Mouse (Mus musculus): ENCODE results near the gene Cfb.
A peak's percentile ranks its signal among the peaks of the same experiment; 100 is the strongest.
"Not testable (repeated sequence)": the region's sequence is repeated elsewhere in the genome, so short reads cannot be mapped to it uniquely, and the experiment has no call there.

The Cfb gene

GRCm38 (mm10) chr17:34836155-34836855 is 26.0 kb downstream of the Cfb start:
- no peak for DNase-seq

GRCm38 (mm10) chr17:34830776-34831175 is 31.5 kb downstream of the Cfb start:
- not testable (repeated sequence) for DNase-seq

GRCm38 (mm10) chr17:34814818-34815370 is 47.4 kb downstream of the Cfb start:
- no peak for DNase-seq

GRCm38 (mm10) chr17:34813747-34814146 is 48.6 kb downstream of the Cfb start:
- DNase-seq: peak; percentile 15

GRCm38 (mm10) chr17:34811275-34811674 is 51.0 kb downstream of the Cfb start:
- no peak for DNase-seq

GRCm38 (mm10) chr17:34810811-34811210 is 51.5 kb downstream of the Cfb start:
- DNase-seq: not testable (repeated sequence)

- not testable (repeated sequence) for DNase-seq
Observed at GRCm38 (mm10) chr17:34810411-34810810, 51.9 kb downstream of the Cfb start.

GRCm38 (mm10) chr17:34808599-34809205 is 53.6 kb downstream of the Cfb start:
- no peak for DNase-seq

GRCm38 (mm10) chr17:34807176-34807575 is 55.1 kb downstream of the Cfb start:
- no peak for DNase-seq
